Mouse (Mus musculus) kidney, postnatal 0 days (tissue): ENCODE measurements around the gene Terb1. TPM values are rescaled to one million over a fixed set of nuclear protein-coding genes. Genes with fewer than 3 reads are reported as not detected.

Experiments
- ATAC-seq: fragments of 200-750 bp; cut with Nextera tagmentation; replicated peaks from 2 replicates; pipeline ENCODE4 v1.8.0; 2017; ENCODE audit warnings: low read depth, moderate number of reproducible peaks, moderate TSS enrichment, moderate library complexity; ENCODE audit not compliant: low FRiP score
- DNase-seq: peaks from one replicate; pipeline ENCODE4 v3.0.0-alpha.2; 2016; ENCODE audit warnings: low spot score
- H3K27ac ChIP-seq: fragments of 300-500 bp; sonication (generic); 2 replicates; pipeline ENCODE4 v1.5.1; 2014; ENCODE audit warnings: mild to moderate bottlenecking
- H3K27me3 ChIP-seq: fragments of 300-500 bp; sonication (generic); 2 replicates; pipeline ENCODE4 v1.6.1; 2014; ENCODE audit warnings: low read length, mixed read lengths; ENCODE audit not compliant: insufficient read depth
- H3K36me3 ChIP-seq: fragments of 300-500 bp; sonication (generic); 2 replicates; pipeline ENCODE4 v1.6.1; 2014; ENCODE audit warnings: low read length, mixed read lengths; ENCODE audit not compliant: insufficient read depth
- H3K4me1 ChIP-seq: fragments of 300-500 bp; sonication (generic); replicated peaks from 2 replicates; pipeline ENCODE4 v1.6.1; 2014; ENCODE audit warnings: antibody characterized with exemption, low read length, mixed read lengths; ENCODE audit not compliant: insufficient read depth
- H3K4me2 ChIP-seq: fragments of 300-500 bp; sonication (generic); 2 replicates; pipeline ENCODE4 v1.6.1; 2014; ENCODE audit warnings: mild to moderate bottlenecking, low read length, moderate library complexity, mixed read lengths
- H3K4me3 ChIP-seq: fragments of 300-500 bp; sonication (generic); replicated peaks from 2 replicates; pipeline ENCODE4 v1.5.1; 2014; ENCODE audit warnings: low read depth, low read length
- H3K9ac ChIP-seq: fragments of 300-500 bp; sonication (generic); 2 replicates; pipeline ENCODE4 v1.6.1; 2014; ENCODE audit warnings: low read depth, low read length
- H3K9me3 ChIP-seq: fragments of 300-500 bp; sonication (generic); replicated peaks from 2 replicates; pipeline ENCODE4 v1.6.1; 2016; ENCODE audit warnings: low read length, inconsistent platforms, mixed read lengths
- CTCF ChIP-seq: IDR thresholded peaks from 2 replicates; pipeline ENCODE4 v1.5.1; 2016; ENCODE audit warnings: antibody characterized with exemption, low read depth, mild to moderate bottlenecking, moderate library complexity
- WGBS: fragments of 180-500 bp; shearing (Covaris S2); extraction: QIAGEN DNeasy Blood & Tissue Kit; methylation state at CpG from one replicate; pipeline ENCODE4 v1.1.7; 2014; 5-methylcytosine and 5-hydroxymethylcytosine counted together
- polyA plus RNA-seq: library from polyadenylated mRNA; unstranded; fragments of >200 nt; fragmentation: Nextera tagmentation; extraction: Ambion mirVana; gene quantifications from 2 replicates; pipeline ENCODE4 v1.2.1, GENCODE M21; 2015

Terb1 gene
- polyA plus RNA-seq, 1 experiment from 2014 or later: 0.54 TPM

- Histone ChIP-seq H3K4me2 (no peak overlapping the region), H3K4me1 (no peaks in the 10 kb centered on the region), H3K9ac (no peak overlapping the region), H3K27me3 (no peaks in the 10 kb centered on the region), H3K36me3 (no peaks in the 10 kb centered on the region), H3K4me3 (no peak overlapping the region), H3K27ac (no peak overlapping the region), H3K9me3 (no peaks in the 10 kb centered on the region)
- WGBS: 79% methylated on average over 3 of the region's 3 CpGs
- no peak; the same call in 1 of the 2 replicates for ATAC-seq
- peak; percentile 64 for TF ChIP-seq CTCF
- DNase-seq: no peak
Measured at GRCm38 (mm10) chr8:104403596-104403995, 106.1 kb downstream of the Terb1 start.

Other genes starting within 250 kb of the Terb1 start
- gene Cmtm2a, start 216.7 kb downstream of the Terb1 start, polyA plus RNA-seq: not detected in 2 replicates
- gene Gm45711, start 199.8 kb downstream of the Terb1 start, polyA plus RNA-seq: not detected in 2 replicates
- gene Cmtm1, start 199.8 kb downstream of the Terb1 start, polyA plus RNA-seq: not detected in 2 replicates
- not detected in 2 replicates for gene Gm11020, start 188.3 kb downstream of the Terb1 start, polyA plus RNA-seq
- not detected in 2 replicates for gene Cmtm2b, start 187.7 kb downstream of the Terb1 start, polyA plus RNA-seq
- gene Cmtm3, start 170.5 kb downstream of the Terb1 start, polyA plus RNA-seq: 125 and 132 TPM in 2 replicates
- 4.5 and 4.7 TPM in 2 replicates for gene Cmtm4, start 114.1 kb downstream of the Terb1 start, polyA plus RNA-seq
- 34.4 and 37.5 TPM in 2 replicates for gene Dync1li2, start 66.9 kb downstream of the Terb1 start, polyA plus RNA-seq
- 87.8 and 91.8 TPM in 2 replicates for gene Nae1, start 24.7 kb upstream of the Terb1 start, polyA plus RNA-seq
- 5.2 and 5.8 TPM in 2 replicates for gene Car7, start 24.8 kb upstream of the Terb1 start, polyA plus RNA-seq
- 12.6 and 14.5 TPM in 2 replicates for gene Pdp2, start 81.5 kb upstream of the Terb1 start, polyA plus RNA-seq
- gene Cdh16, start 114.5 kb upstream of the Terb1 start, polyA plus RNA-seq: 439 and 476 TPM in 2 replicates
- gene Rrad, start 121.4 kb upstream of the Terb1 start, polyA plus RNA-seq: 13.5 and 15.7 TPM in 2 replicates
- gene Ciao2b, start 132.1 kb upstream of the Terb1 start, polyA plus RNA-seq: 92.7 and 93.0 TPM in 2 replicates
- gene Ces2a, start 224.1 kb upstream of the Terb1 start, polyA plus RNA-seq: 0.22 and 0.24 TPM in 2 replicates